Mouse (Mus musculus) liver, embryonic 11.5 days (tissue): ENCODE data around the gene Tmem179b. TPM values are rescaled to one million over a fixed set of nuclear protein-coding genes. Genes with fewer than 3 reads are reported as not detected.

Experiments
- ATAC-seq: fragments of 200-750 bp; cut with Nextera tagmentation; replicated peaks from 2 replicates; pipeline ENCODE4 v1.8.0; 2017; ENCODE audit warnings: moderate number of reproducible peaks, mild to moderate bottlenecking, moderate TSS enrichment, moderate library complexity; ENCODE audit not compliant: low FRiP score
- DNase-seq: peaks from one replicate; pipeline ENCODE4 v3.0.0-alpha.2; 2017; ENCODE audit warnings: low spot score
- H3K27ac ChIP-seq: fragments of 300-500 bp; sonication (generic); 2 replicates; pipeline ENCODE4 v1.5.1; 2014; ENCODE audit warnings: mild to moderate bottlenecking, low read depth, low read length, control low read depth
- H3K27me3 ChIP-seq: fragments of 300-500 bp; sonication (generic); replicated peaks from 2 replicates; pipeline ENCODE4 v1.6.1; 2014; ENCODE audit warnings: low read length, mixed read lengths; ENCODE audit not compliant: control insufficient read depth, insufficient read depth
- H3K36me3 ChIP-seq: fragments of 300-500 bp; sonication (generic); 2 replicates; pipeline ENCODE4 v1.6.1; 2014; ENCODE audit warnings: mild to moderate bottlenecking, low read length, moderate library complexity, mixed read lengths; ENCODE audit not compliant: control insufficient read depth, insufficient read depth
- H3K4me1 ChIP-seq: fragments of 300-500 bp; sonication (generic); replicated peaks from 2 replicates; pipeline ENCODE4 v1.6.1; 2014; ENCODE audit warnings: low read length, mixed read lengths; ENCODE audit not compliant: control insufficient read depth, insufficient read depth
- H3K4me2 ChIP-seq: fragments of 300-500 bp; sonication (generic); 2 replicates; pipeline ENCODE4 v1.6.1; 2014; ENCODE audit warnings: mild to moderate bottlenecking, control low read depth, moderate library complexity
- H3K4me3 ChIP-seq: fragments of 300-500 bp; sonication (generic); 2 replicates; pipeline ENCODE4 v1.5.1; 2014; ENCODE audit warnings: low read depth, low read length, control low read depth
- H3K9ac ChIP-seq: fragments of 300-500 bp; sonication (generic); 2 replicates; pipeline ENCODE4 v1.6.1; 2014; ENCODE audit warnings: low read depth, low read length, control low read depth
- H3K9me3 ChIP-seq: fragments of 300-500 bp; sonication (generic); 2 replicates; pipeline ENCODE4 v1.6.1; 2016; ENCODE audit warnings: low read length, inconsistent platforms, mixed read lengths; ENCODE audit not compliant: control insufficient read depth
- WGBS: fragments of 180-500 bp; shearing (Covaris S2); extraction: QIAGEN DNeasy Blood & Tissue Kit; methylation state at CpG from one replicate; pipeline ENCODE4 v1.1.7; 2014; 5-methylcytosine and 5-hydroxymethylcytosine counted together
- microRNA-seq: library from miRNA; unstranded; fragments of <30 nt; microRNA quantifications from one replicate; pipeline ENCODE4, GENCODE M21; 2017; ENCODE audit warnings: borderline number of aligned reads
- polyA plus RNA-seq: library from polyadenylated mRNA; unstranded; fragments of >200 nt; fragmentation: Nextera tagmentation; extraction: Ambion mirVana; gene quantifications from 2 replicates; pipeline ENCODE4 v1.2.1, GENCODE M21; 2014

Gene Tmem179b
- polyA plus RNA-seq, 1 experiment from 2014 or later, result 119 TPM

DNA sequence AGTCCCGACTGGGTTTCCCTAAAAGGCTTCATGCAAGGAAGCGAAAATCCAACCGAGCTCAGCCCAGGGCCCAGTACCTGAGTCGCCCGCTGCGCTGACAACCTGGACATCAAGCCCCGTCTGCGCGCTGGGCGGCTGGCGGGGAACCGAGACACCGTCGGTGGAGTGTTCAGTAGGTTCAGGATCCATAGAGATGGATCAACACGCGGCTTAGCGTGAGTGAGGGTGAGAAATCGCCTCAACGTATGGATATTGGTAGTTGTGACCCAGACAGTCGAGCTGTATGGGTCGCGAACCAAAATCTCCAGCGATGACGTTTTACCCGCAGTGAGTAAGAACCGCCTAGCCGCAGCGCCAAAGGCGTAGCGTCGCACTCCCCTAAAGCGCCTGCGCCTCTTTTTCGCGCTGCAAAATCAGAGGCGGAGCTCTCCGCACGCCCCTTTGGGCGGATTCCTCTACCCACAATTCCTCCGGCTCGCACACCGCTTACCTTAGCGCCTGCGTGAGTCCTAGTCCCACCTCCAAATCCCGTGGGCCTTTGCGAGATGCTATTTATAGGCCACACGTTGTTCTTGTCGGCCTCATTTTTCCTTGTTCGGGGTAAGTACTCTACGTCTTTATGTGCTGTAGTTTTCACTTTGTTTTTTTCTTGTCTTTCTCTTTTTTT is 51.2 kb downstream of the Tmem179b start, which contains the start of gene Slc3a2:
Slc3a2 (minus strand) TSS at position 463 of the 667 bp plus-strand sequence.
- Histone ChIP-seq H3K9ac (peak within 1 kb of the TSS; percentile 98), H3K4me1 (peaks cover 20% of the 10 kb centered on the region), H3K27ac (peak within 1 kb of the TSS; percentile 98), H3K4me2 (peak within 1 kb of the TSS; percentile 87), H3K27me3 (no peaks in the 10 kb centered on the region), H3K36me3 (peaks cover 22% of the 10 kb centered on the region), H3K9me3 (no peaks in the 10 kb centered on the region), H3K4me3 (peak within 1 kb of the TSS; percentile 88)
- ATAC-seq (peak; percentile 89), DNase-seq (peak; percentile 91)
- under 1% methylated on average over 50 of the region's 50 CpGs for WGBS

GRCm38 (mm10) chr19:8722559-8722906 is 51.7 kb downstream of the Tmem179b start:
- Histone ChIP-seq H3K4me3 (peak overlapping the region; percentile 88), H3K9me3 (no peaks in the 10 kb centered on the region), H3K4me2 (peak overlapping the region; percentile 87), H3K4me1 (peaks cover 20% of the 10 kb centered on the region), H3K27me3 (no peaks in the 10 kb centered on the region), H3K27ac (peak overlapping the region; percentile 98), H3K36me3 (peaks cover 22% of the 10 kb centered on the region), H3K9ac (peak overlapping the region; percentile 98)
- 2% methylated on average over 5 of the region's 5 CpGs for WGBS
- peak; percentile 7; the same call in 1 of the 2 replicates for ATAC-seq
- DNase-seq, result no peak

Small RNA genes within 50 kb of the gene (microRNA-seq; reads per million reads assigned to microRNA genes)
- gene Mir6992, result not detected

Other genes starting within 250 kb of the Tmem179b start
- 2.0 and 2.9 TPM in 2 replicates for gene Slc22a8, start 183.2 kb downstream of the Tmem179b start, polyA plus RNA-seq
- gene Slc22a6, start 156.4 kb downstream of the Tmem179b start, polyA plus RNA-seq, result not detected in 2 replicates
- 0.12 TPM in 1 of 2 replicates, not detected in the other for gene Chrm1, start 110.7 kb downstream of the Tmem179b start, polyA plus RNA-seq
- gene Slc3a2, start 51.1 kb downstream of the Tmem179b start, polyA plus RNA-seq, result 150 and 159 TPM in 2 replicates
- 142 and 143 TPM in 2 replicates for gene Wdr74, start 38.6 kb downstream of the Tmem179b start, polyA plus RNA-seq
- gene 1700092M07Rik, start 33.7 kb downstream of the Tmem179b start, polyA plus RNA-seq, result 1.7 and 2.0 TPM in 2 replicates
- gene Stx5a, start 33.1 kb downstream of the Tmem179b start, polyA plus RNA-seq, result 69.5 and 73.1 TPM in 2 replicates
- 197 and 198 TPM in 2 replicates for gene Nxf1, start 17.4 kb downstream of the Tmem179b start, polyA plus RNA-seq
- gene Tmem223, start 3.5 kb downstream of the Tmem179b start, polyA plus RNA-seq, result 116 and 123 TPM in 2 replicates
- 25.9 TPM in 2 replicates for gene Taf6l, start 11.9 kb upstream of the Tmem179b start, polyA plus RNA-seq
- gene Polr2g, start 24.1 kb upstream of the Tmem179b start, polyA plus RNA-seq, result 152 and 159 TPM in 2 replicates
- gene Zbtb3, start 28.1 kb upstream of the Tmem179b start, polyA plus RNA-seq, result 3.2 and 4.1 TPM in 2 replicates
- gene Ttc9c, start 44.9 kb upstream of the Tmem179b start, polyA plus RNA-seq, result 43.8 and 46.8 TPM in 2 replicates
- 5.5 and 6.4 TPM in 2 replicates for gene Hnrnpul2, start 45.5 kb upstream of the Tmem179b start, polyA plus RNA-seq
- gene AC129217.1, start 55.3 kb upstream of the Tmem179b start, polyA plus RNA-seq, result 0.40 TPM in 1 of 2 replicates, not detected in the other
- gene Bscl2, start 63.0 kb upstream of the Tmem179b start, polyA plus RNA-seq, result 52.7 and 52.9 TPM in 2 replicates
- gene Gng3, start 64.7 kb upstream of the Tmem179b start, polyA plus RNA-seq, result 2.1 and 2.3 TPM in 2 replicates
- gene Lrrn4cl, start 76.3 kb upstream of the Tmem179b start, polyA plus RNA-seq, result 0.10 and 0.34 TPM in 2 replicates
- 198 and 204 TPM in 2 replicates for gene Ubxn1, start 97.0 kb upstream of the Tmem179b start, polyA plus RNA-seq
- gene Uqcc3, start 106.5 kb upstream of the Tmem179b start, polyA plus RNA-seq, result 57.1 and 66.9 TPM in 2 replicates
- gene Lbhd1, start 109.3 kb upstream of the Tmem179b start, polyA plus RNA-seq, result 133 and 147 TPM in 2 replicates
- not detected in 2 replicates for gene Gm49403, start 109.5 kb upstream of the Tmem179b start, polyA plus RNA-seq
- gene 1810009A15Rik, start 114.4 kb upstream of the Tmem179b start, polyA plus RNA-seq, result 163 and 171 TPM in 2 replicates
- gene Gm49416, start 114.5 kb upstream of the Tmem179b start, polyA plus RNA-seq, result not detected in 2 replicates
- 47.8 and 52.4 TPM in 2 replicates for gene Ints5, start 118.5 kb upstream of the Tmem179b start, polyA plus RNA-seq
- 91.8 and 106 TPM in 2 replicates for gene Ganab, start 123.6 kb upstream of the Tmem179b start, polyA plus RNA-seq
- gene B3gat3, start 145.9 kb upstream of the Tmem179b start, polyA plus RNA-seq, result 32.3 and 34.8 TPM in 2 replicates
- 2.4 and 3.9 TPM in 2 replicates for gene Rom1, start 154.9 kb upstream of the Tmem179b start, polyA plus RNA-seq
- gene Eml3, start 155.1 kb upstream of the Tmem179b start, polyA plus RNA-seq, result 22.6 and 26.1 TPM in 2 replicates
- 75.6 and 81.1 TPM in 2 replicates for gene Mta2, start 167.4 kb upstream of the Tmem179b start, polyA plus RNA-seq
- gene Tut1, start 179.4 kb upstream of the Tmem179b start, polyA plus RNA-seq, result 42.4 and 43.2 TPM in 2 replicates
- 598 and 618 TPM in 2 replicates for gene Eef1g, start 192.6 kb upstream of the Tmem179b start, polyA plus RNA-seq
- 2.6 and 3.7 TPM in 2 replicates for gene Ahnak, start 214.8 kb upstream of the Tmem179b start, polyA plus RNA-seq